Mouse (Mus musculus) neural tube, embryonic 13.5 days (tissue): ENCODE results near the gene Rpl22l1. TPM values are rescaled to one million over a fixed set of nuclear protein-coding genes. Genes with fewer than 3 reads are reported as not detected.
"Not testable (repeated sequence)": the region's sequence is repeated elsewhere in the genome, so short reads cannot be mapped to it uniquely, and the experiment has no call there.

Experiments used
- ATAC-seq: fragments of 200-750 bp; cut with Nextera tagmentation; 2 replicates; pipeline ENCODE4 v1.8.0; 2017; ENCODE audit warnings: low read depth, mild to moderate bottlenecking, moderate TSS enrichment, moderate library complexity
- H3K27ac ChIP-seq: fragments of 300-500 bp; sonication (generic); replicated peaks from 2 replicates; pipeline ENCODE4 v1.5.1; 2015; ENCODE audit warnings: moderate library complexity, mild to moderate bottlenecking, inconsistent platforms
- H3K27me3 ChIP-seq: fragments of 300-500 bp; sonication (generic); 2 replicates; pipeline ENCODE4 v1.6.1; 2015; ENCODE audit warnings: mild to moderate bottlenecking, inconsistent platforms
- H3K36me3 ChIP-seq: fragments of 300-500 bp; sonication (generic); 2 replicates; pipeline ENCODE4 v1.6.1; 2015; ENCODE audit warnings: mild to moderate bottlenecking, inconsistent platforms
- H3K4me1 ChIP-seq: fragments of 300-500 bp; sonication (generic); replicated peaks from 2 replicates; pipeline ENCODE4 v1.6.1; 2015; ENCODE audit warnings: inconsistent platforms
- H3K4me2 ChIP-seq: fragments of 300-500 bp; sonication (generic); 2 replicates; pipeline ENCODE4 v1.6.1; 2015; ENCODE audit warnings: inconsistent platforms, mild to moderate bottlenecking, moderate library complexity
- H3K4me3 ChIP-seq: fragments of 300-500 bp; sonication (generic); 2 replicates; pipeline ENCODE4 v1.5.1; 2015; ENCODE audit warnings: mild to moderate bottlenecking, inconsistent platforms
- H3K9ac ChIP-seq: fragments of 300-500 bp; sonication (generic); 2 replicates; pipeline ENCODE4 v1.6.1; 2015; ENCODE audit warnings: moderate library complexity, mild to moderate bottlenecking, inconsistent platforms
- H3K9me3 ChIP-seq: fragments of 300-500 bp; sonication (generic); 2 replicates; pipeline ENCODE4 v1.6.1; 2016; ENCODE audit warnings: inconsistent platforms
- WGBS: fragments of 180-500 bp; shearing (Covaris S2); methylation state at CpG from one replicate; pipeline ENCODE4 v1.1.7; 2015; 5-methylcytosine and 5-hydroxymethylcytosine counted together
- polyA plus RNA-seq: library from polyadenylated mRNA; unstranded; fragments of >200 nt; fragmentation: Nextera tagmentation; extraction: Ambion mirVana; gene quantifications from 2 replicates; pipeline ENCODE4 v1.2.1, GENCODE M21; 2015

Gene Rpl22l1
- 273 and 274 TPM in 2 replicates for polyA plus RNA-seq

DNA sequence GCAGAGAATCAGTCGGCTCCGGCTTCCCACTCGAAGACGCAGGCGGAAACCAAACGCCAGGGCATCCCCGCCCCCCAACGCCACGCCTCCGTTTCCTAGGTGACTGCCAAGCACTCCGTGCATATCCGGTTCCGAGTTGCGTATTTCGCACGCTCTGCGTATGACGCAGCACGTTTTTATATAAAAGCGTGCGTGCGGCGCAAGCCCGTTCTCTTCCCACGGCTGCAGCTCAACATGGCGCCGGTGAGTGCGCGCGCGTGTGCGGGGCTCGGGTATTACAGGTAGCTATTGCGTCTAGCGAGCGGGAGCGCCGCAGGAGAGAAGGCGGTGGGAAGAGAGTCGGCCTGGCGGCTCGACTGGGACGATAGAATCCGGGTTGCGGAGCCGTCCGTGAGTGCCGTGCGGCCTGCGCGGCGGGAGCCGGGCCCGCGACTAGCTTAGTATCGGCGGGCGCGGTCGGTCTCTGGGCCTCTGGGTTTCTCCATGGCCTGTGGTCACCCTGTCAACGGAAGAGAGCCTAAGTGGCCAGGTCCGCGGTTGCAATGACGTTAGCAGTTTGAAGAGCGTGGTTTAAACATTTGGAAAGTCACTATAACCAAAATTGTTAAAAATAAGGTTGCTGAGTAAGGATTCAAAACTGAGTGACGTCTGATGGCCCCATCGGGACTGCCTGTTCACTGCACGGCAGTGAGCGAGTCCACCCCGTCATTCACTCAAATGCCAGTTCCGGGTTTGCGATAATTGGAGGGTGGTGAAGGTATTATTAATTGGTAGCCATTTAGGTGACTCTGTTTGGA lies at the start of gene Rpl22l1:
Gene Rpl22l1 (plus strand): TSS at position 136 of the 797 bp plus-strand sequence.
- H3K27ac ChIP-seq = peak within 1 kb of the TSS; percentile 82
- H3K9ac ChIP-seq = peak within 1 kb of the TSS; percentile 86
- ATAC-seq = peak; percentile 100
- H3K4me2 ChIP-seq = peak within 1 kb of the TSS; percentile 69
- peaks cover 26% of the 10 kb centered on the region for H3K36me3 ChIP-seq
- peaks cover 16% of the 10 kb centered on the region for H3K4me1 ChIP-seq
- WGBS = under 1% methylated on average over 72 of the region's 72 CpGs
- no peaks in the 10 kb centered on the region for H3K27me3 ChIP-seq
- peak within 1 kb of the TSS; percentile 72 for H3K4me3 ChIP-seq
- H3K9me3 ChIP-seq = no peaks in the 10 kb centered on the region

DNA sequence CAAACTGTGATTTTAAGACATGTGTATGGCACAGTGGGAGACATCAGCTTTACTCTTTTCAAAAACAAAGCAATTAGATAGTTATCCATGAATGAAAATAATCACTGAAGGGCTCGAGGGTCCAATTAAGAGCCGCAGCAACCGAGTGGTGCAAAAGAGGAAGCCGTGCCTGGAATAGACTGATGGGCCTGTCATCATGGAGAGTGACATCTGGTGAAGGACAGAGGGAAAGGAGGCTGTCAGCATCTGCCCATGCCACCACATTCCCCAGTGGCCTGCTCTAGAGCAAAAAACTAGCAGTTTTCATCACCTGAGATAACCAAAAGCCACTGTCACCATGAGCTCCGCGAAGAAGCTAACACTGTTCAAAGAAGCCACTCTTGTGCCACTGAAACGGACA lies 49.8 kb upstream of the Rpl22l1 start:
- ATAC-seq = peak; percentile 69; the same call in 1 of the 2 replicates
- 58% methylated on average over 7 of the region's 7 CpGs for WGBS
- H3K9ac ChIP-seq = no peak overlapping the region
- H3K9me3 ChIP-seq = no peaks in the 10 kb centered on the region
- H3K4me2 ChIP-seq = no peak overlapping the region
- H3K4me1 ChIP-seq = peaks cover 12% of the 10 kb centered on the region; the same call in 1 of the 2 replicates
- H3K4me3 ChIP-seq = no peak overlapping the region
- H3K27me3 ChIP-seq = no peaks in the 10 kb centered on the region
- no peak overlapping the region for H3K27ac ChIP-seq
- no peaks in the 10 kb centered on the region for H3K36me3 ChIP-seq

GRCm38 (mm10) chr3:28761225-28761789 lies 43.9 kb upstream of the Rpl22l1 start:
- H3K4me1 ChIP-seq = 0 out of 2 replicates have a peak, but pooled peaks cover 7% of the 10 kb centered on the region
- 35% methylated on average over 8 of the region's 8 CpGs for WGBS
- H3K4me3 ChIP-seq = no peak overlapping the region
- H3K9me3 ChIP-seq = no peaks in the 10 kb centered on the region
- H3K27me3 ChIP-seq = no peaks in the 10 kb centered on the region
- H3K27ac ChIP-seq = no peak overlapping the region
- H3K9ac ChIP-seq = no peak overlapping the region
- no peaks in the 10 kb centered on the region for H3K36me3 ChIP-seq
- ATAC-seq = peak; percentile 77
- H3K4me2 ChIP-seq = no peak overlapping the region

- Histone ChIP-seq H3K36me3 (no peaks in the 10 kb centered on the region), H3K4me1 (no peaks in the 10 kb centered on the region), H3K9ac (no peak overlapping the region), H3K4me3 (no peak overlapping the region), H3K27ac (no peak overlapping the region), H3K4me2 (no peak overlapping the region), H3K9me3 (no peaks in the 10 kb centered on the region; the same call in 1 of the 2 replicates), H3K27me3 (no peaks in the 10 kb centered on the region)
- whole genome bisulfite sequencing = 90% methylated on average over 4 of the region's 4 CpGs
- no peak for ATAC-seq
Observed at GRCm38 (mm10) chr3:28766935-28767334, 38.3 kb upstream of the Rpl22l1 start.

GRCm38 (mm10) chr3:28768222-28768621 lies 37.0 kb upstream of the Rpl22l1 start:
- Histone ChIP-seq H3K4me3 (no peak overlapping the region), H3K36me3 (no peaks in the 10 kb centered on the region), H3K27ac (no peak overlapping the region), H3K27me3 (no peaks in the 10 kb centered on the region), H3K4me1 (no peaks in the 10 kb centered on the region), H3K9ac (no peak overlapping the region), H3K9me3 (no peaks in the 10 kb centered on the region; the same call in 1 of the 2 replicates), H3K4me2 (no peak overlapping the region)
- no peak for ATAC-seq
- WGBS = 51% methylated on average over 3 of the region's 3 CpGs

- H3K27ac ChIP-seq, H3K9me3 ChIP-seq, H3K4me2 ChIP-seq, H3K27me3 ChIP-seq, H3K9ac ChIP-seq, H3K36me3 ChIP-seq, H3K4me3 ChIP-seq, H3K4me1 ChIP-seq, ATAC-seq: not testable (repeated sequence)
- 73% methylated on average over 4 of the region's 4 CpGs for WGBS
Observed at GRCm38 (mm10) chr3:28772919-28773318, 32.3 kb upstream of the Rpl22l1 start.

DNA sequence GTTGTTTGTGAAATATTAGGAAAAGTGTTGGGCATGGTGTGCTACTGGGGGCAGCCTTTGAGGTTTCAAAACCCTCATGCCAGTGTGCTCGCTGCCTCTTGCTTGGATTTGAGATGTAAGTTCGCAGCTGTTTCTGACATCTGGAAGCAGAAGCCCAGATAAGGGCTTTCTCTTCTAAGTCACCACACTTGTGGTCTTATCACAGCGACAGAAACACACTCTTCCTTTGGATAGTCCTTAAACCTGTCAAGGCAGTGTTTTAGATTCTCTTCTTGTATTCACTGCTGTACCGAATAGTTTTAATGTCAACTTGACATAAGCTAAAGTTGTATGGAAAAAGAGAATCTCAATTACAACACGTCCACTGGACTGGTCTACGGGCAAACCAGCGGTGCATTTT lies 29.9 kb upstream of the Rpl22l1 start:
- no peaks in the 10 kb centered on the region; the same call in 1 of the 2 replicates for H3K9me3 ChIP-seq

GRCm38 (mm10) chr3:28775958-28776357 lies 29.3 kb upstream of the Rpl22l1 start:
- ATAC-seq = no peak
- H3K36me3 ChIP-seq = no peaks in the 10 kb centered on the region
- WGBS = 94% methylated on average over 1 of the region's 1 CpGs

More for the DNA sequence above, 29.9 kb upstream of the Rpl22l1 start:
- Histone ChIP-seq H3K4me2 (no peak overlapping the region), H3K27me3 (no peaks in the 10 kb centered on the region), H3K27ac (no peak overlapping the region), H3K9ac (no peak overlapping the region), H3K4me1 (no peaks in the 10 kb centered on the region), H3K36me3 (no peaks in the 10 kb centered on the region), H3K4me3 (no peak overlapping the region)
- WGBS = 92% methylated on average over 7 of the region's 7 CpGs
- ATAC-seq = no peak

GRCm38 (mm10) chr3:28776491-28776890 lies 28.7 kb upstream of the Rpl22l1 start:
- H3K9me3 ChIP-seq = no peaks in the 10 kb centered on the region
- no peaks in the 10 kb centered on the region for H3K27me3 ChIP-seq
- H3K4me3 ChIP-seq = no peak overlapping the region
- no peak for ATAC-seq
- 81% methylated on average over 1 of the region's 1 CpGs for WGBS
- peaks cover 5% of the 10 kb centered on the region for H3K4me1 ChIP-seq
- no peak overlapping the region for H3K9ac ChIP-seq
- no peak overlapping the region for H3K4me2 ChIP-seq
- no peaks in the 10 kb centered on the region for H3K36me3 ChIP-seq
- H3K27ac ChIP-seq = no peak overlapping the region

More at GRCm38 (mm10) chr3:28775958-28776357, 29.3 kb upstream of the Rpl22l1 start:
- no peaks in the 10 kb centered on the region; the same call in 1 of the 2 replicates for H3K9me3 ChIP-seq
- H3K27me3 ChIP-seq = no peaks in the 10 kb centered on the region
- no peak overlapping the region for H3K4me2 ChIP-seq
- H3K4me3 ChIP-seq = no peak overlapping the region
- no peak overlapping the region for H3K9ac ChIP-seq
- H3K4me1 ChIP-seq = peaks cover 5% of the 10 kb centered on the region
- no peak overlapping the region for H3K27ac ChIP-seq

DNA sequence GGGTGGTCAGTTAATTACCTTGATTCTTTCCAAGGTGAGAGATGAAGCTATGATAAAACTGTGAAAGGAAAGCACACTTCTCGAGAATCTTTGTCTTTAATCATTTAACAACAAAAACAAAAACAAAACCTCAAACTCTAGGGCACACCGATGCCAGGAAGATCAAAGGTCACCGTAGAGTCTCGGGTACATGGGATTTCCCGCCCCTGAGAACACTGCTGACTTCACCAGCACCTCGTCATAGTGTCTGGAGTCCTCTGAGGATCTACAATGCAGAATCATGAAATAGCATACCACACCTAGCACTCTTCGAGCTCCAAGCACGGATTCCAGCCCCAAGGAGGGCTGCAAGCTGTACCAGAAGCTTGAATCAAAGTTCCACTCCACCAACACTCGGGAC lies 24.7 kb upstream of the Rpl22l1 start:
- Histone ChIP-seq H3K4me3 (peak overlapping the region; percentile 76), H3K4me2 (peak overlapping the region; percentile 98), H3K9me3 (no peaks in the 10 kb centered on the region), H3K27me3 (no peaks in the 10 kb centered on the region; the same call in 1 of the 2 replicates), H3K9ac (no peak overlapping the region), H3K27ac (no peak overlapping the region), H3K4me1 (peaks cover 15% of the 10 kb centered on the region), H3K36me3 (no peaks in the 10 kb centered on the region)
- WGBS = 76% methylated on average over 9 of the region's 9 CpGs
- peak; percentile 28 for ATAC-seq

GRCm38 (mm10) chr3:28780994-28781393 lies 24.2 kb upstream of the Rpl22l1 start, which contains the start of gene Eif5a2:
Gene Eif5a2 (plus strand): TSS chr3:28781276.
- peak within 1 kb of the TSS; percentile 82 for H3K9ac ChIP-seq
- H3K36me3 ChIP-seq = no peaks in the 10 kb centered on the region
- peak; percentile 100 for ATAC-seq
- H3K9me3 ChIP-seq = no peaks in the 10 kb centered on the region
- H3K4me3 ChIP-seq = peak within 1 kb of the TSS; percentile 76
- H3K27me3 ChIP-seq = no peaks in the 10 kb centered on the region; the same call in 1 of the 2 replicates
- peaks cover 15% of the 10 kb centered on the region for H3K4me1 ChIP-seq
- no peak within 1 kb of the TSS for H3K27ac ChIP-seq
- H3K4me2 ChIP-seq = peak within 1 kb of the TSS; percentile 98
- 3% methylated on average over 44 of the region's 46 CpGs for WGBS

GRCm38 (mm10) chr3:28781422-28781821 lies 23.8 kb upstream of the Rpl22l1 start:
- ATAC-seq = no peak; the same call in 1 of the 2 replicates
- Histone ChIP-seq H3K9ac (peak overlapping the region; percentile 82), H3K9me3 (no peaks in the 10 kb centered on the region), H3K27me3 (no peaks in the 10 kb centered on the region; the same call in 1 of the 2 replicates), H3K36me3 (no peaks in the 10 kb centered on the region), H3K4me1 (peaks cover 15% of the 10 kb centered on the region), H3K4me3 (peak overlapping the region; percentile 76), H3K4me2 (peak overlapping the region; percentile 98), H3K27ac (no peak overlapping the region)
- WGBS = under 1% methylated on average over 41 of the region's 41 CpGs
